Mouse (Mus musculus) G1E (cell line): Measurements from ENCODE around the gene St3gal5.
"Not testable (repeated sequence)": the region's sequence is repeated elsewhere in the genome, so short reads cannot be mapped to it uniquely, and the experiment has no call there.

Experiments
- CTCF ChIP-seq: IDR thresholded peaks from 2 replicates; pipeline ENCODE4 v1.5.1; 2012; ENCODE audit warnings: low read depth, low read length, inconsistent platforms, mixed read lengths
- GATA1 ChIP-seq: IDR thresholded peaks from 2 replicates; pipeline ENCODE4 v1.6.1; 2012; ENCODE audit warnings: borderline replicate concordance, low read length, inconsistent platforms, mixed read lengths
- TAL1 ChIP-seq: conservative IDR thresholded peaks from 2 replicates; pipeline ENCODE4 v1.6.1; 2012; ENCODE audit warnings: low read depth, low read length, inconsistent platforms, mixed read lengths

GRCm38 (mm10) chr6:72154008-72154407 lies 56.6 kb downstream of the St3gal5 start:
- not testable (repeated sequence) for TF ChIP-seq CTCF, GATA1, TAL1
